Mouse (Mus musculus) central nervous system, embryonic 14 days (tissue): Measurements from ENCODE around the gene Rai1. TPM values are rescaled to one million over a fixed set of nuclear protein-coding genes. Genes with fewer than 3 reads are reported as not detected.

ENCODE experiments used
- polyA plus RNA-seq: library from polyadenylated mRNA; depleted of rRNA; stranded (reverse); fragments of >200 nt; gene quantifications from 2 replicates; pipeline ENCODE4 v1.2.3, GENCODE M21; 2012; rRNA removed

Rai1 gene
- polyA plus RNA-seq, result 66.5 and 72.2 TPM in 2 replicates

DNA sequence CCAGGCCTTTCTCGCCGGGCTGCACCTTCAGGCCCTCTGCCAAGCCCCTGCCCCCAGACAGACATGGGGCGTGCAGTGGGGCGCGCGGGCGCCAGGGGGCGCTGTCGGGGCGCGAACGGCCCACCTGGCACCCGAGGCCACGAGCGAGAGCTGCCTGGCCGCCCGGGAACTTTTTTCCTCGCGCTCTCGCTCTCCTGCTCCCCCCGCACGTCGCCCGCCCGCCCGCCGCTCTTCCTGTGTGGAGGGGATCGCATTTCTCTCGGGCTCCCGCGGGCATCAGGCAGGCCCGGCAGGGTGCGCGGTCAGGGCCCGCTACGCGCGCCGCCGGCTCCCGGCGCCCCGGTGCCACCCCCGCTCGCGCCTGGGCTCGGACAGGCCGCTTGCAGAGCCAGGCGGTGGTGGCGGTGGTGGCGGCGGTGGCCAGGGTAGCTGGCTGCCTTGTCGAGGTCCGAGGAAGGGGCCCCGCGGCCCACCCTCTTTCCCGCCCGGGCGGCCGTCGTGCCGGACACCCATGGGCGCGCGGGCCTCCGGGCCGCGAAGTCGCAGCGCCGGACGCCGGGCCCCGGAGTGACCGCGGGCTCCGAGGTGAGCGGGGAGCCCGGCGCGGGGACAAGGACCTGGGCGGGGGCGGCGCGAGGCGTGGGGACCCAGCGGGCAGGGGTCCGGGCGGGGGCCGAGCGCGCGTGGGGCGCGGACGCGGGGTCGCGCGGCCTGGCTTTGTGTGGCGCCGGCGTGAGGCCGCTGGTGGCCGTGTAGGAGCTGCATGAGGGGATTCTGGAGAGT is at the start of gene Rai1:
Rai1 (plus strand) TSS at position 204 of the 783 bp plus-strand sequence.

DNA sequence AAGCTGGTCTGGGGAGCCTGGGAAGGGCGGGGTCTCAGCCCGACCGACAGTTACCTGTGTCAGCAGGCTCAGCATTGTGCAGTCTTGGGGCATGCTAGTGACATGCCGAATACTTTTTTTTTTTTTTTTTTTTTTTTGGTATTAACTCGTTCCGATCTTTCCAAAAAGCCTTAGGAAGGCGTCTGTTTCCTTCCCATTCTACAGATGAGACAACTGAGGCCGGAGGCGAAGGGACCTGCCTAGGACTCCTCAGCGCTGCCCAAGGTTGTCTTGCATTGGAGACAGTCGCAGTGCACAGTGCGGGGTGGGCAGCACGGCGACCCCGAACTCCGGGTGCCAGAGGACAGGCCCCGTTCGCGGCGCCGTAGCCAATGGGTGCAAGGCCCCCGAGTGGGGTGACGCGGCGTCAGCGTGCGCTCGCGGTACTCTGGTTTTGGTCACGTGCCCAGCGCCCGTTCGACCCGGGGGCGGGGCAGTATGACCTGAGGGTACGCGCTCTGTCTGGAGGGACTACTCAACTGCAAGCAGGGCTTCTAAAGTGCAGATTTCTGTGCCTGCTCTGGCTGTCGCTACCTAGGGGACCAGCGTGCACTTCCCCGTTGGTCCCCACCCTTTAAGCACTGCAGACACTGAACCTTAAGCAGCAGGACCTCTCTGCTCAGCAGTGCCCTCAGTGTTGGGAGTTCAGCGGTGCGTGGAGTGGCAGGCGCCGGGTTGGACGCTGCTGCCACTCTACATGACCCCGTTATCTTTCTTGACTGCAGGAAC is 117.8 kb downstream of the Rai1 start, which contains the start of gene Srebf1:
Srebf1 (minus strand) TSS at position 113 of the 768 bp plus-strand sequence.

Other genes starting within 250 kb of the Rai1 start
- gene Med9, start 156.8 kb upstream of the Rai1 start, polyA plus RNA-seq, result 21.7 and 22.9 TPM in 2 replicates
- gene Rasd1, start 140.1 kb upstream of the Rai1 start, polyA plus RNA-seq, result 0.60 and 0.66 TPM in 2 replicates
- gene Pemt, start 58.5 kb upstream of the Rai1 start, polyA plus RNA-seq, result 6.0 and 7.0 TPM in 2 replicates
- gene Srebf1, start 117.6 kb downstream of the Rai1 start, polyA plus RNA-seq, result 69.8 and 76.8 TPM in 2 replicates
- 53.1 and 60.3 TPM in 2 replicates for gene Tom1l2, start 247.9 kb downstream of the Rai1 start, polyA plus RNA-seq
- gene Drc3, start 248.3 kb downstream of the Rai1 start, polyA plus RNA-seq, result 5.8 and 7.3 TPM in 2 replicates